Mouse (Mus musculus) forelimb bud, embryonic 11.5 days (tissue): ENCODE data around the gene Upk1a.

Source experiments
- DNase-seq: peaks from one replicate; pipeline ENCODE4 v3.0.0-alpha.2; 2012; ENCODE audit warnings: low read depth, low spot score

Gene Upk1a

DNA sequence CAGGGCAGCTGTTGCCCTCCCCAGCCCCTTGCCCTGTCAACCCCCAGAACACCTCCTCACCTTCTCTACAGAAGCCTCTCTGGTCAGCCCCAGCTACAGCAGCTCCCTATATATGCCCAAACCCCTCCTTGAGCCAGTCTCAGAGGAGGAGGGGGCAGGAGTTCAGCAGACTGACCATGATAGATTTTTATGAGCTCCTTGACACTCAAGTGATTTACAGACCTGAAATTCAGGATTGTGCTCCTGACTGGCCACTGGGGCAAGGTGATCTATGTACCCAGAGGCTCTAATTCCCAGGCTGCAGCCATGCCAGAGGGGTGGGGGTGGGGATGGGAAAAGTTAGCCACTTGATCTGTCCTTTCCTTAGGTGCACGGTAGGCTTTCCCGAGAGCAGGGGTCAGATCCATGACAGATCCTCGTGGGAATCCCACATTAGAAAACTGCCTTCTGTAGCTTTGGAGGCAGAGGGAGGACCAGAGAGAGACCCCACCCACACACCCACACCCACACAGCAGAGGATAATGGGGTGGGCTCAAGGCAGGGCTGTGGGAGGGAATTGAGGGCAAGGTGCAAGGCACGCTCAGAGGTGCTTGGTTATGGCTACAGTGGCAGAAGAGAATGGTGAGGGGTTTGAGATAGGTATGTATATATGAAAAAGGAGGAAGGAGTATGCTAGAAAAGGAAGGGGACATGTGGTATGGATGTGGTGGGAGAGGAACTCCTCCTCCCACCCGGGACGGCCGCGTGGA is at the start of gene Upk1a:
Gene Upk1a, minus strand, starts transcription at position 194 of the 749 bp plus-strand sequence.
- DNase-seq = no peak

DNA sequence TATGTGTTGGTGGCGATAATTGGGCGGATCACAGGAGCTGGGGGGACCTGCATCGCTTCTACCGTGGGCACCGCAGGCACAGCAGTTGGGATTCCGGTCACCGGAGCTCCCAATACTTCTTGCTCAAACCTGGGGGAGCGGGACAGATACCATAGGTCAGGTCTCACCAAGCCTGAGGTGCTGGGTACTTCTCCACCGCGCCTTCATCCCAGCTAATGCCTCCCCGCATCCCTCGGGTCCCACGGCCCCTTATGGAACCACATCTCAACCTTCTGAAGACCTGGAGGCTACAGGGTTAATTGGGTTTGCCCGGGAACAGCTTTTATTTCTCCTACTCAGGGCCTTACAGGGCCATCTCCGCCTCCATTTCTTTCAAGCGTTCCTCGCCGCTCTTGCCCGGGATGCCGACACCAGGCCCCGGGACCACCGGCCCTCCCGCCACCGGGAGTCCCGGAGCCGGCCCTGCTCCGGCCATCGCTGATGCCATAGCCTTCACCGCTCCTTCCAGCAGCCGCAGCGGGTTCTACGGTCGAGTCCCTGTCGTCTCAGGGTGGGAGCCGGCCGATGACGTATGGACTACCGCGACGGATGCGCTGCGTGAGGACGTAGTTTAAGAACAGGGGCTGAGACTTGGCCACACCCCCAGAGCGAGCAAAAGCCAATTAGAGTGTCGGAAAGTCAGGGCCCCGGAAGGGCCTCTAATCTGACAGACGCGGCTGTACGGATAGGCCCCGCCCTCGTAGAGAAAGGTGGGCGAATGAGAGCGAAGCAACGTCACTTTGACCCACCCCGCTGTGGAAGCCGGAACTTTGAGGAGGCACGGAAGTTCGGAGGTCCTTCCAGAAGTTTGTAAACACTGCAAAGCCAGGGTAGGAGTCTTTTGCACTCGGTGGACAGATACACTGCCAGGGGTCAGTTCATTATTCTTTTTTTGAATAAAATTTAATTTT is 37.2 kb upstream of the Upk1a start, which contains the start of gene Rbm42:
Gene Rbm42, minus strand, starts transcription at position 727 of the 950 bp plus-strand sequence.
- peak; percentile 98 for DNase-seq

GRCm38 (mm10) chr7:30639083-30639482 is 26.4 kb upstream of the Upk1a start:
- no peak for DNase-seq

DNA sequence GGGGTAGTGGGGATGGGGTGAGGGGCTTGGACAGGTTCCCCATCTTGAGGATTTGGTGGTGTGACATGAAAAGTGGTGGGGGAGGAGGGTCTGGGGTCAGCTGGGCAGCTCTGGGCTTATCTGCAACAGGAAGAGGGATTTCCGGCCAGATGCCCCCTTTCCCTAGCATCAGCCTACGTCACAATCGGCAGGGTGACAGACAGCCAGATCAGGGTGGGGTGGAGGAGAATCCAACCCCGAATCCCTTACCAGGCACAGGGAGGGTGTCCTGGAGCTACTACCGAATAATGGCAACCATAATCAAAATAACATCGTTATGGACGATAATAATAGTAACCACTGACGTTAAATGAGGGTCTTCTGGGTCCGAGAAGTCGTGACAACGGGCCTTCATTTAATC is 23.7 kb upstream of the Upk1a start:
- no peak for DNase-seq

DNA sequence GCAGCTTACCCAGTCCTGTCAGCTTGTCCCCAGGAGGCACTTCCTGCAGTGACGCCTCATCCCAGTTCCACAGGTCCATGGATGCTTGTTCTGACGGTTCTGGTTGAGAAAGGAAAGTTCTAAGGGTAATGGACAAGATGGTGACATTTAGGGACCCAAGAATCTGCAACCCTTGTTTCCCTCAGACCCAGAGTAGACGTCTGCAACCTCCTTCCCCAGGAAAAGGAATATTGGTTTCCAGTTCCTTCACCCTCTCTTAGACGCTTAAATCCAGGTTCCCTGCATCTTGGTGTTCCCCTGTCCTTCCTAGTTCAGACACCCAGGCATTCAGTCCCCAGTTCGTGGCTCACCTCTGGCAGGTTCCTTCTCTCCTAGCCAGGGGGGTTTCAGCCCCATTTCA is 23.1 kb upstream of the Upk1a start, which contains the start of gene Etv2:
Gene Etv2, minus strand, starts transcription at position 101 of the 400 bp plus-strand sequence.
- DNase-seq = no peak

DNA sequence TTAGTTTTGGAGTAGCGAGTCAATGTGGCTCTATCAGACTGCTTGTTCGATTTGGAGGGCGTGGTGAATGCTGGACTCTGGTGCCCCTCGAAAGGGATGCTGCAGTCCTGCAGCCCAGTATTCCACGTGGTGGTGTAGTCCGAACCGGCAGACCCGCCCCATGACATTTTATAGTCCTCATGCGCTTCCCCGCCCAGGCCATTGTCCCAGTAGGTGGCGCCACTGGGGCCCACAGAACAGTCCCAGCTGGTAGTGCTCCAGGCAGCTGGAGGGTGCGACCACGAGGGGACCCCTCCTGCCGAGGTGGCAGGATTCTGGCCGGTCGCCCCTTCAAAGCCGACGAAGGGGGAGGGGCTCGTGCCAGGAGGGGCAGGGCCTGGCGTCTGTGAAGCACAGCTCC is 22.0 kb upstream of the Upk1a start:
- DNase-seq = peak; percentile 73

DNA sequence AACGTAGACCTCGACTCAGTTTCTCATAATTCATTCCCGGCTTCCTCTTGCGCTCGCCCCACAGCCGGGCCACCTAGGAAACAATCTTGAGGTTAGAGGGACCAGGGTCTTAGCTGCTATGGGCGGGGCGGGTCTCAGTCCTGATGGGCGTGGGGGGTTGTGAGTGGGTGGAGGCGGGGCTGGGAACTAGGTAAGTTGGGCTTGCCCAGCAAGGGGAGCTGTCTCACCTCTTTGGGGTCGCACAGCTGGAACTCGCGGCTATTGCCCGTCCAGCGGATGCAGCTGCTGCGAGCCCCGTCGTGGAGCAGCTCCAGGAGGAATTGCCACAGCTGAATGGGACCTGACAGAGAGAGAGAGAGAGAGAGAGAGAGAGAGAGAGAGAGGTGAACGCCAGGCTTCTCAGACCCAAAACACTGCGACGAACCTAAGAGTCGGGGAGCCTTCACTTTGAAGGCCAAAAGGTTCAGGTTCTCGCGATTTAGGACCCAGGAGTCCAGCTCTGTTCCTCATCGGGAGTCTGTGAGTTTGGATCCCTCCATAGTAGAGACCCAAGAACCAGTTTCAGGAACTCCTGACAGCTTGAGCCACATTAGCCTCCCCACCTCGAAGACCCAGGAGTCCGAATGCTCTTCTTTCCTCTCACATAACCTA is 21.2 kb upstream of the Upk1a start:
- no peak for DNase-seq

DNA sequence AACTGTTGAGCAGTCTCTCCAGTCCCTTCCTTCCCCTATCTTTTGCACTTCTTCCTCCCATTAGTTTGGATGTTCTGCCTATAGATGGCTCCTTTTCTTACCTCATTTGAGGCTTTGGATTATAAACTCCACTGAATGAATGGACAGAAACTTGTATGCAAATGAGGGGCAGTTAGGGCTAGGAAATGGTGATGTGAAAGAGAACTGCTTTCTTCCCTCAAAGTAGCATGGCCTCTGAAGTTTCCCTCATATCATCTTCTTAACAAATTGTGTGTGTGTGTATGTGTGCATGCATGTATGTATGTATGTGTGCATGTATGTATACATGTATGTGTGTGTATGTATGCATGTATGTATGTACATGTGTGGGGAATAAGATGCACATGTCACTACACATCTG is 16.4 kb upstream of the Upk1a start:
- DNase-seq = no peak

- DNase-seq = no peak
These were observed 14.0 kb upstream of the Upk1a start for GRCm38 (mm10) chr7:30626647-30627046.

- DNase-seq = peak; percentile 87
These were observed 13.1 kb upstream of the Upk1a start, which contains the start of gene Cox6b1 for GRCm38 (mm10) chr7:30625530-30626384. Cox6b1 (minus strand) TSS chr7:30626151.

- no peak for DNase-seq
These were observed 6.6 kb upstream of the Upk1a start for GRCm38 (mm10) chr7:30619202-30619601.

- no peak for DNase-seq
These were observed 6.0 kb upstream of the Upk1a start for GRCm38 (mm10) chr7:30618658-30619057.

- DNase-seq = no peak
These were observed 2.6 kb upstream of the Upk1a start for GRCm38 (mm10) chr7:30615049-30615760.

- DNase-seq = no peak
These were observed 1.8 kb upstream of the Upk1a start for GRCm38 (mm10) chr7:30614454-30614853.

DNA sequence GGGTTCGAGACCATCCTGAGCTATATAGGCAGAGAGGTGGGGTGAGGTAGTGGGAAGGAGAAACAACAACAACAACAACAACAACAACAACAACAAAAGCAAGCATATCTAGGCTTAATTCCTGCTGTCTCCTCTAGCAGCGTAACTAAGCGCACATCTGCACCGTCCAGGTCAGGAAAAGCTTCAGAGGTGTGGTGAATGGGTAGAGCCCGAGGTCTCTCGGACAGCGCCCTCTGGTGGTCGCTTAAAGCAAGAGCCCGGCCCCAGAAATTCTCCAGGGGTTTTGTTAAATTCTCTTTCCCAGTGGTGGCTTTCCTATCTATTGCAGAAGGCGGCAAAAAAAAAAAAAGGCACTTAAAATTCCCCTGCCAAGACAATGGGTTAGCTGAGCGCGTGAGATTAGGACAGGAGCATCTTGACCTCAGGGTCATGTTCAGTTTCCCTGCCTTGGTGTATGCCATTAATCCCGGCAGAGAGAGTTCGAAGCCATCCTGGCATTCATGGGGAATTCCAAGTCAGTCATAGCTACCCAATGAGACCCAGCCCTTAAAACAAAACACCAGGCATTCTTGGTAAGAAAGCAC is 974 bp upstream of the Upk1a start:
- DNase-seq = peak; percentile 62

DNA sequence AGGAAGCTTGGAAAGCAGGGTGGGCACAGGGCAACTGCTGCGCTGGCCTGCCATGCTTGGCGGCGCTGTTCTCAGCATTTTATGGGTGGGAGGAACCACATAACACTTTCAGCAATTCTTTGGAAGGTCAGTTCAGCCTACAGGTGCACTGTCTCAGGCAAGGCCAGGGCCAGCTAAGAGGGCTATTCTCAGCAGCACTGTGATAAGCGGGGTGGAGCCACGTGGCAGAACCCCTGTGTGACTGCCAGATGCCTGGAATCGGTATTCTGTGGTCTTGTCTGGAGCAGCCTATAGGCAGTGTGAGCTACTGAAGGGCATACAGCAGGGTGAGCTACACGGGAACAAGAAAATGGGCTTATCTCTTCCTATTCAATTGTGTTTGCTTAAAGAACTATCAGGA is 2.6 kb downstream of the Upk1a start:
- no peak for DNase-seq

- no peak for DNase-seq
These were observed 4.2 kb downstream of the Upk1a start for GRCm38 (mm10) chr7:30608476-30608875.

DNA sequence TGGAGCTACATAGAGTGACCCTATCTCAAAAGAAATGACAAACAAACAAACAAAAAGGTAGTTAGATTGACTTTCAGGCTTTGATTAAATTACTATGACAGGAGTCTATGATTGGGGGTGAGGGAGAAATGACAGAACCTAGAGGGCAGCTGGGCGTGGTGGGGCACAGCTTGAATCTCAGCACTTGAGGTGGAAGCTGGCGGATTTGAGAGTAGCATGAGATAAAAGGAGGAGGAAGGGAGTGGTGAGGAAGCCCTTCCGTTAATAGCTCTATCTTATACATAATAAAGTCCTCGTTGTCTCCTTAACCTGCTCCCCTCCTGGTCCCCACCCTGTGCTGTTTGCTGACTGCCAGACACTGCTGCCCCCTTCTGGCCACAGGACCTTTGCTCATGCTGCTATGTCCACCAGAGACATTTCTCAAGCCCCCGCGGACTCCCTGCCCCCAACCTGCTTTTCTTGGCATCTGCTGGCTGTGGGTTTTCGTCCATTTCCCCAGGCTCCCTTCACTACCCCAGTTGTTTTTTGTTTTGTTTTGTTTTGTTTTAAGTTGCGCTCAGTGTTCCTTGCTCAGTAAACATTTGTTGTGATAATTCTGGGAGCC is 4.8 kb downstream of the Upk1a start:
- peak; percentile 56 for DNase-seq

DNA sequence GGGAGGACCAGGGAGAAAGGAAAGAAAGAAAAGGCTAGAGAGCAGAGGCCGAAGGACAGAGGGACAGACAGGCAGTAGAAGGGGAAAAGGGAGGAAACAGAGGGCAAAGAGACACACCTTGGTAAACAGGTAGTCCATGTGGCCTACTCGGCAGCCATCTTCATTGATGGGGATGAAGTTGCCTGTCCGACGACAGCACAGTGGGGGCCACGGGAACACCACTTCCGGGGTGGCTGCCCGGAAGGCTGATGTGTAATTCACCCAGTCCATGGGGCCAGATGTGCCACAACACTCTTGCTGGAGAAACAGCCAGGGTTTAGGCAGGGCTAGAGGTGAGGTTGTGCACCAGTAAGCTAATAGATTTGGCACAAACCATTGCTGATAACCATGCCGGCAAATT is 7.7 kb downstream of the Upk1a start:
- DNase-seq = no peak
